Mouse (Mus musculus) embryonic facial prominence, embryonic 14.5 days (tissue): ENCODE results near the gene Gimap4. TPM values are rescaled to one million over a fixed set of nuclear protein-coding genes. Genes with fewer than 3 reads are reported as not detected.

Experiments used
- ATAC-seq: fragments of 200-750 bp; cut with Nextera tagmentation; 2 replicates; pipeline ENCODE4 v1.8.0; 2017; ENCODE audit warnings: low read depth, moderate number of reproducible peaks, moderate TSS enrichment
- DNase-seq: peaks from one replicate; pipeline ENCODE4 v3.0.0-alpha.2; 2015; ENCODE audit warnings: low spot score
- H3K27ac ChIP-seq: fragments of 300-500 bp; sonication (generic); replicated peaks from 2 replicates; pipeline ENCODE4 v1.5.1; 2014; ENCODE audit warnings: low read depth, mild to moderate bottlenecking, low read length, moderate library complexity
- H3K27me3 ChIP-seq: fragments of 300-500 bp; sonication (generic); replicated peaks from 2 replicates; pipeline ENCODE4 v1.6.1; 2014; ENCODE audit warnings: low read length; ENCODE audit not compliant: control insufficient read depth, insufficient read depth
- H3K36me3 ChIP-seq: fragments of 300-500 bp; sonication (generic); 2 replicates; pipeline ENCODE4 v1.6.1; 2014; ENCODE audit warnings: low read length, mixed read lengths; ENCODE audit not compliant: control insufficient read depth, insufficient read depth
- H3K4me1 ChIP-seq: fragments of 300-500 bp; sonication (generic); 2 replicates; pipeline ENCODE4 v1.6.1; 2014; ENCODE audit warnings: antibody characterized with exemption, low read length; ENCODE audit not compliant: control insufficient read depth, insufficient read depth
- H3K4me2 ChIP-seq: fragments of 300-500 bp; sonication (generic); 2 replicates; pipeline ENCODE4 v1.6.1; 2014; ENCODE audit warnings: low read depth, mild to moderate bottlenecking, low read length, moderate library complexity, mixed read lengths
- H3K4me3 ChIP-seq: fragments of 300-500 bp; sonication (generic); 2 replicates; pipeline ENCODE4 v1.5.1; 2014; ENCODE audit warnings: low read depth, mild to moderate bottlenecking, low read length
- H3K9ac ChIP-seq: fragments of 300-500 bp; sonication (generic); 2 replicates; pipeline ENCODE4 v1.6.1; 2014; ENCODE audit warnings: low read depth, mild to moderate bottlenecking, low read length, moderate library complexity, mixed read lengths
- H3K9me3 ChIP-seq: fragments of 300-500 bp; sonication (generic); 2 replicates; pipeline ENCODE4 v1.6.1; 2016; ENCODE audit warnings: low read length; ENCODE audit not compliant: control insufficient read depth
- WGBS: fragments of 180-500 bp; shearing (Covaris S2); extraction: QIAGEN DNeasy Blood & Tissue Kit; methylation state at CpG from one replicate; pipeline ENCODE4 v1.1.7; 2014; 5-methylcytosine and 5-hydroxymethylcytosine counted together
- polyA plus RNA-seq: library from polyadenylated mRNA; unstranded; fragments of >200 nt; fragmentation: Nextera tagmentation; extraction: Ambion mirVana; gene quantifications from 2 replicates; pipeline ENCODE4 v1.2.1, GENCODE M21; 2014

Gimap4 gene
- polyA plus RNA-seq, 1 experiment from 2014 or later: 12.6 TPM

GRCm38 (mm10) chr6:48700251-48701075 is 16.1 kb downstream of the Gimap4 start:
- H3K9me3 ChIP-seq: no peaks in the 10 kb centered on the region
- H3K36me3 ChIP-seq: no peaks in the 10 kb centered on the region
- H3K27ac ChIP-seq: no peak overlapping the region
- H3K4me3 ChIP-seq: no peak overlapping the region
- peak; percentile 24 for DNase-seq
- H3K4me1 ChIP-seq: no peaks in the 10 kb centered on the region
- H3K4me2 ChIP-seq: no peak overlapping the region
- no peak for ATAC-seq
- 50% methylated on average over 5 of the region's 5 CpGs for WGBS
- no peak overlapping the region for H3K9ac ChIP-seq
- no peaks in the 10 kb centered on the region for H3K27me3 ChIP-seq

GRCm38 (mm10) chr6:48702146-48702545 is 17.8 kb downstream of the Gimap4 start:
- Histone ChIP-seq H3K4me3 (no peak overlapping the region), H3K27me3 (no peaks in the 10 kb centered on the region), H3K9ac (no peak overlapping the region), H3K27ac (no peak overlapping the region), H3K4me1 (no peaks in the 10 kb centered on the region), H3K36me3 (no peaks in the 10 kb centered on the region), H3K9me3 (no peaks in the 10 kb centered on the region), H3K4me2 (no peak overlapping the region)
- ATAC-seq (no peak), DNase-seq (no peak)
- WGBS: 80% methylated on average over 7 of the region's 7 CpGs

- WGBS: 66% methylated on average over 5 of the region's 5 CpGs
- ATAC-seq (no peak), DNase-seq (no peak)
- Histone ChIP-seq H3K27me3 (no peaks in the 10 kb centered on the region), H3K4me1 (no peaks in the 10 kb centered on the region), H3K4me2 (no peak overlapping the region), H3K9me3 (no peaks in the 10 kb centered on the region), H3K9ac (no peak overlapping the region), H3K36me3 (no peaks in the 10 kb centered on the region), H3K4me3 (no peak overlapping the region), H3K27ac (no peak overlapping the region)
Measured at GRCm38 (mm10) chr6:48702601-48703000, 18.3 kb downstream of the Gimap4 start.

GRCm38 (mm10) chr6:48704146-48704545 is 19.8 kb downstream of the Gimap4 start:
- no peak overlapping the region for H3K4me2 ChIP-seq
- ATAC-seq: no peak
- H3K9me3 ChIP-seq: no peaks in the 10 kb centered on the region
- H3K9ac ChIP-seq: no peak overlapping the region
- H3K4me3 ChIP-seq: no peak overlapping the region
- H3K27ac ChIP-seq: no peak overlapping the region
- no peak for DNase-seq
- H3K27me3 ChIP-seq: no peaks in the 10 kb centered on the region
- H3K36me3 ChIP-seq: no peaks in the 10 kb centered on the region
- H3K4me1 ChIP-seq: no peaks in the 10 kb centered on the region

- ATAC-seq (no peak), DNase-seq (no peak)
- no peaks in the 10 kb centered on the region for H3K4me1 ChIP-seq
- H3K4me3 ChIP-seq: 0 out of 2 replicates have a peak overlapping the region, but pooled peaks have one; percentile 1
- H3K36me3 ChIP-seq: no peaks in the 10 kb centered on the region
- H3K9me3 ChIP-seq: no peaks in the 10 kb centered on the region
- 61% methylated on average over 3 of the region's 3 CpGs for WGBS
- H3K4me2 ChIP-seq: no peak overlapping the region
- no peaks in the 10 kb centered on the region for H3K27me3 ChIP-seq
- H3K9ac ChIP-seq: no peak overlapping the region
- no peak overlapping the region for H3K27ac ChIP-seq
Measured at GRCm38 (mm10) chr6:48706130-48706529, 21.8 kb downstream of the Gimap4 start.

GRCm38 (mm10) chr6:48718455-48718854 is 34.1 kb downstream of the Gimap4 start, which contains the start of the genes Gm28053 and Gimap7:
Gm28053 (plus strand) TSS chr6:48718607.
Gimap7 (plus strand) TSS chr6:48718621.
- Histone ChIP-seq H3K9ac (no peak within 1 kb of the TSS), H3K27me3 (no peaks in the 10 kb centered on the region), H3K4me3 (no peak within 1 kb of the TSS), H3K4me2 (no peak within 1 kb of the TSS), H3K4me1 (no peaks in the 10 kb centered on the region), H3K36me3 (no peaks in the 10 kb centered on the region), H3K27ac (no peak within 1 kb of the TSS), H3K9me3 (no peaks in the 10 kb centered on the region)
- 68% methylated on average over 2 of the region's 2 CpGs for WGBS
- DNase-seq (no peak), ATAC-seq (no peak)

GRCm38 (mm10) chr6:48720326-48720725 is 36.0 kb downstream of the Gimap4 start:
- Histone ChIP-seq H3K9ac (no peak overlapping the region), H3K9me3 (no peaks in the 10 kb centered on the region), H3K4me1 (no peaks in the 10 kb centered on the region; the same call in 1 of the 2 replicates), H3K4me2 (no peak overlapping the region), H3K27me3 (no peaks in the 10 kb centered on the region), H3K27ac (no peak overlapping the region), H3K4me3 (no peak overlapping the region), H3K36me3 (no peaks in the 10 kb centered on the region)
- DNase-seq (no peak), ATAC-seq (no peak)
- WGBS: 81% methylated on average over 4 of the region's 4 CpGs

GRCm38 (mm10) chr6:48723468-48723867 is 39.1 kb downstream of the Gimap4 start:
- WGBS: 81% methylated on average over 8 of the region's 8 CpGs
- no peak overlapping the region for H3K4me2 ChIP-seq
- ATAC-seq (no peak), DNase-seq (no peak)
- H3K27ac ChIP-seq: no peak overlapping the region
- no peaks in the 10 kb centered on the region for H3K36me3 ChIP-seq
- H3K9me3 ChIP-seq: no peaks in the 10 kb centered on the region
- no peak overlapping the region for H3K9ac ChIP-seq
- no peaks in the 10 kb centered on the region; the same call in 1 of the 2 replicates for H3K4me1 ChIP-seq
- H3K4me3 ChIP-seq: no peak overlapping the region
- H3K27me3 ChIP-seq: no peaks in the 10 kb centered on the region

- H3K9ac ChIP-seq: no peak overlapping the region
- no peak overlapping the region for H3K4me2 ChIP-seq
- H3K9me3 ChIP-seq: no peaks in the 10 kb centered on the region
- ATAC-seq (peak; percentile 68), DNase-seq (peak; percentile 85)
- no peaks in the 10 kb centered on the region for H3K27me3 ChIP-seq
- no peak overlapping the region for H3K4me3 ChIP-seq
- WGBS: 0% methylated on average over 1 of the region's 1 CpGs
- H3K4me1 ChIP-seq: no peaks in the 10 kb centered on the region; the same call in 1 of the 2 replicates
- H3K27ac ChIP-seq: no peak overlapping the region
- H3K36me3 ChIP-seq: no peaks in the 10 kb centered on the region
Measured at GRCm38 (mm10) chr6:48725476-48725875, 41.1 kb downstream of the Gimap4 start.
